Mouse (Mus musculus) bone marrow, adult 2 months (tissue): ENCODE measurements around the gene Rexo1.

Experiments used
- CTCF ChIP-seq: fragments of 200-500 bp; IDR thresholded peaks from 2 replicates; pipeline ENCODE4 v1.5.1; 2011; ENCODE audit warnings: low read length, control low read depth; ENCODE audit not compliant: control insufficient read depth, insufficient read depth
- POLR2A ChIP-seq: fragments of 200-500 bp; IDR thresholded peaks from 2 replicates; pipeline ENCODE4 v1.6.1; 2011; ENCODE audit warnings: low read depth, mild to moderate bottlenecking, control low read depth, low read length, borderline replicate concordance; ENCODE audit not compliant: control insufficient read depth

GRCm38 (mm10) chr10:80604988-80605387, 43.6 kb upstream of the Rexo1 start:
- TF ChIP-seq CTCF, result no peak
- TF ChIP-seq POLR2A, result no peak
